Mouse (Mus musculus) intestine, embryonic 15.5 days (tissue): ENCODE measurements around the gene Eef1b2. TPM values are rescaled to one million over a fixed set of nuclear protein-coding genes. Genes with fewer than 3 reads are reported as not detected.

ENCODE experiments used
- ATAC-seq: fragments of 200-750 bp; cut with Nextera tagmentation; 2 replicates; pipeline ENCODE4 v1.8.0; 2017; ENCODE audit warnings: moderate TSS enrichment, moderate library complexity
- H3K27ac ChIP-seq: fragments of 300-500 bp; sonication (generic); 2 replicates; pipeline ENCODE4 v1.5.1; 2015; ENCODE audit warnings: mild to moderate bottlenecking, inconsistent platforms
- H3K27me3 ChIP-seq: fragments of 300-500 bp; sonication (generic); replicated peaks from 2 replicates; pipeline ENCODE4 v1.6.1; 2015; ENCODE audit warnings: inconsistent platforms
- H3K36me3 ChIP-seq: fragments of 300-500 bp; sonication (generic); 2 replicates; pipeline ENCODE4 v1.6.1; 2015; ENCODE audit warnings: inconsistent platforms
- H3K4me1 ChIP-seq: fragments of 300-500 bp; sonication (generic); replicated peaks from 2 replicates; pipeline ENCODE4 v1.6.1; 2015; ENCODE audit warnings: inconsistent platforms
- H3K4me2 ChIP-seq: fragments of 300-500 bp; sonication (generic); replicated peaks from 2 replicates; pipeline ENCODE4 v1.6.1; 2015; ENCODE audit warnings: mild to moderate bottlenecking, inconsistent platforms
- H3K4me3 ChIP-seq: fragments of 300-500 bp; sonication (generic); replicated peaks from 2 replicates; pipeline ENCODE4 v1.5.1; 2015; ENCODE audit warnings: inconsistent platforms
- H3K9ac ChIP-seq: fragments of 300-500 bp; sonication (generic); 2 replicates; pipeline ENCODE4 v1.6.1; 2015; ENCODE audit warnings: inconsistent platforms
- H3K9me3 ChIP-seq: fragments of 300-500 bp; sonication (generic); 2 replicates; pipeline ENCODE4 v1.6.1; 2016; ENCODE audit warnings: inconsistent platforms
- WGBS: fragments of 180-500 bp; shearing (Covaris S2); methylation state at CpG from one replicate; pipeline ENCODE4 v1.1.7; 2015; 5-methylcytosine and 5-hydroxymethylcytosine counted together
- polyA plus RNA-seq: library from polyadenylated mRNA; unstranded; fragments of >200 nt; fragmentation: Nextera tagmentation; extraction: Ambion mirVana; gene quantifications from 2 replicates; pipeline ENCODE4 v1.2.1, GENCODE M21; 2015

Eef1b2 gene
- polyA plus RNA-seq, 1 experiment from 2014 or later, result 545 TPM

DNA sequence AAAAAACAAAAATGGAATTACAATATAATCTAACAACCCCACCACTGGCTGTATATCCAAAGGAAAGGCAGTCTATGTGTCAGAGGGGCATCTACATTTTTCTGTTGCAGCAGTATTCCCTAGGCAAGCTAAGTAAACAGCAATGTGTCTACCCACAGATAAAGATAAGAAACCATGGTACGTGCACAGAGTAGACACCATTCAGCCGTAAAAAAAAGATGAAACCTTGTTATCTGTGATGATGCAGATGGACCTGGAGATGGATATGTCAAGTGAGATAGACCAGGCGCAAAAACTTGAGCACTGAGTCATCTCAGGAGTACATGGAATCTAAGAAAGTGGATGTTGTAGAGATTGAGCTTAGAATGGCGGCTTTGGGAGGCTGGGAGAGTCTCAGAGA is 48.4 kb downstream of the Eef1b2 start:
- H3K4me3 ChIP-seq, result no peak overlapping the region
- H3K4me2 ChIP-seq, result no peak overlapping the region
- H3K9ac ChIP-seq, result no peak overlapping the region
- no peak for ATAC-seq
- H3K4me1 ChIP-seq, result no peaks in the 10 kb centered on the region
- no peaks in the 10 kb centered on the region for H3K9me3 ChIP-seq
- H3K27me3 ChIP-seq, result no peaks in the 10 kb centered on the region
- no peak overlapping the region for H3K27ac ChIP-seq
- WGBS, result 50% methylated on average over 4 of the region's 4 CpGs
- H3K36me3 ChIP-seq, result no peaks in the 10 kb centered on the region

DNA sequence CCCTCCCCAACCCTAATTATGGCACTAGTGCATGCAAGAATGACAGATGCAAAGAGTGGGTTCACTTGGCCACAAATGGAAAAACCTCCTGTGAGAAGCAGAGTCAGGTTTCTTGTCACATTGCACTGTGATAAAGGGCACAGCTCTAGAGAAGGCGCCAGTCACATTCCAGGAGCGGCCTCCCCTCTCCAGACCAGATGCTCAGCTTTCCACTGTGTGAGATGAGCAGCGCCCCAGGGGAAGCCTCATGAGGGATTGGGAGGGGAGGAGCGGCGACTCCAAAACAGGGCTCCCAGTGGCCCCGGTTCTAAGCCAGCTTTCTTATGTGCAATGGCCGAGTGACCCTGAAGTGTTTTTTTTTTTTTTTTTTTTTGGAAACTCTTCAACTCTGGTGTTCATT is 49.3 kb downstream of the Eef1b2 start:
- Histone ChIP-seq H3K4me3 (no peak overlapping the region), H3K4me2 (no peak overlapping the region), H3K9me3 (no peaks in the 10 kb centered on the region), H3K27me3 (no peaks in the 10 kb centered on the region), H3K4me1 (no peaks in the 10 kb centered on the region), H3K36me3 (no peaks in the 10 kb centered on the region), H3K27ac (no peak overlapping the region), H3K9ac (no peak overlapping the region)
- ATAC-seq, result no peak
- WGBS, result 18% methylated on average over 7 of the region's 7 CpGs

DNA sequence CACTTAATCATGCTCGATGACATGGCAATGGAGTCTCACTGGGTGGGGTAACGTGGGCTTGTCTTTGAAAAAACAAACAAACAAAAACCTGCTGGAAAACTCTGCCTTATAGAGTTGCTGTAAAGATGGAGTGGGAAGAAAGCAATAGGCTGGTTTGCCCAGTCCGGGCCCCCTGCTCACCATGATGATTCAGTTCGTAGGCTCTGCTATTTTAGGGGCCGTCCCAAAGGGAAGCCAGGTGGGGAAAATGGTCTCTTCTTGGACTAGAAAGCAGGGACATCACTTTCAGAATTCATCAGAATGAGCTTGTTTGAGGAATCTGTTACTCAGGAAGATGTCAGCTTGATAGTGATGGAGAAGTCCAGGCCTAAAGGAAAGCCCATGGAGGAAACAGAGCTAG is 50.6 kb downstream of the Eef1b2 start:
- no peaks in the 10 kb centered on the region for H3K36me3 ChIP-seq
- no peaks in the 10 kb centered on the region for H3K27me3 ChIP-seq
- no peak overlapping the region for H3K9ac ChIP-seq
- ATAC-seq, result no peak
- no peaks in the 10 kb centered on the region for H3K4me1 ChIP-seq
- H3K4me3 ChIP-seq, result no peak overlapping the region
- no peaks in the 10 kb centered on the region for H3K9me3 ChIP-seq
- H3K27ac ChIP-seq, result no peak overlapping the region
- WGBS, result 74% methylated on average over 5 of the region's 5 CpGs
- H3K4me2 ChIP-seq, result no peak overlapping the region

Other genes starting within 250 kb of the Eef1b2 start
- 11.5 and 12.4 TPM in 2 replicates for gene Ino80d, start 62.2 kb upstream of the Eef1b2 start, polyA plus RNA-seq
- 168 and 169 TPM in 2 replicates for gene Ndufs1, start within 50 bp of the Eef1b2 start, polyA plus RNA-seq
- 0.21 and 0.33 TPM in 2 replicates for gene Gpr1, start 37.7 kb downstream of the Eef1b2 start, polyA plus RNA-seq
- 6.3 and 7.1 TPM in 2 replicates for gene Zdbf2, start 96.4 kb downstream of the Eef1b2 start, polyA plus RNA-seq